Mouse (Mus musculus) myocyte (in vitro differentiated cells): ENCODE measurements around the gene Hnf4a. TPM values are rescaled to one million over a fixed set of nuclear protein-coding genes. Genes with fewer than 3 reads are reported as not detected.

Experiments used
- H3K27me3 ChIP-seq: one replicate; pipeline ENCODE4 v1.6.1; 2011; ENCODE audit not compliant: control insufficient read depth, insufficient read depth, insufficient read length
- H3K36me3 ChIP-seq: one replicate; pipeline ENCODE4 v1.6.1; 2011; ENCODE audit not compliant: control insufficient read depth, insufficient read depth
- H3K4me2 ChIP-seq: one replicate; pipeline ENCODE4 v1.6.1; 2011; ENCODE audit warnings: low read depth, control low read depth
- H3K4me3 ChIP-seq: one replicate; pipeline ENCODE4 v1.5.1; 2011; ENCODE audit warnings: mild to moderate bottlenecking, control low read depth, moderate library complexity
- H3K79me2 ChIP-seq: one replicate; pipeline ENCODE4 v1.6.1; 2011; ENCODE audit not compliant: control insufficient read depth, insufficient read depth
- H3ac ChIP-seq: one replicate; pipeline ENCODE4 v1.6.1; 2011; ENCODE audit not compliant: control insufficient read depth, insufficient read length
- CEBPB ChIP-seq: IDR thresholded peaks from 2 replicates; pipeline ENCODE4 v1.6.1; 2011; ENCODE audit warnings: mild to moderate bottlenecking, moderate library complexity; ENCODE audit not compliant: poor library complexity, insufficient read depth, severe bottlenecking
- E2F4 ChIP-seq: IDR thresholded peaks from one replicate; pipeline ENCODE4 v1.6.1; 2011; ENCODE audit warnings: mild to moderate bottlenecking, control low read depth, moderate library complexity; ENCODE audit not compliant: insufficient read depth
- MAX ChIP-seq: IDR thresholded peaks from one replicate; pipeline ENCODE4 v1.6.1; 2011; ENCODE audit warnings: low read depth, mild to moderate bottlenecking, control low read depth
- MYOD1 ChIP-seq, 3 experiments: IDR thresholded peaks; one replicate each; pipeline ENCODE4 v1.6.1; 2011; ENCODE audit warnings: control low read depth in 2 of 3, low read depth in 2 of 3, mild to moderate bottlenecking in 2 of 3, moderate library complexity in 1 of 3; ENCODE audit not compliant: insufficient read length in 2 of 3, control insufficient read depth in 1 of 3
- MYOG ChIP-seq, 3 experiments: IDR thresholded peaks; one replicate each; pipeline ENCODE4 v1.6.1; 2011; ENCODE audit warnings: control low read depth in 2 of 3, low read depth in 2 of 3, mild to moderate bottlenecking in 2 of 3; ENCODE audit not compliant: insufficient read length in 2 of 3, control insufficient read depth in 1 of 3, insufficient read depth in 1 of 3
- POLR2A ChIP-seq: IDR thresholded peaks from one replicate; pipeline ENCODE4 v1.6.1; 2011; ENCODE audit warnings: low read depth, mild to moderate bottlenecking, control low read depth, moderate library complexity; ENCODE audit not compliant: insufficient read length
- POLR2AphosphoS2 ChIP-seq: IDR thresholded peaks from one replicate; pipeline ENCODE4 v1.6.1; 2011; ENCODE audit warnings: low read depth, control low read depth; ENCODE audit not compliant: insufficient read length
- REST ChIP-seq: IDR thresholded peaks from one replicate; pipeline ENCODE4 v1.6.1; 2011; ENCODE audit warnings: mild to moderate bottlenecking, control low read depth, moderate library complexity; ENCODE audit not compliant: insufficient read depth, insufficient read length
- SRF ChIP-seq: IDR thresholded peaks from one replicate; pipeline ENCODE4 v1.6.1; 2011; ENCODE audit warnings: low read depth; ENCODE audit not compliant: control insufficient read depth, insufficient read length
- TCF12 ChIP-seq: IDR thresholded peaks from one replicate; pipeline ENCODE4 v1.6.1; 2011; ENCODE audit warnings: mild to moderate bottlenecking, control low read depth; ENCODE audit not compliant: poor library complexity, insufficient read depth, severe bottlenecking
- TCF3 ChIP-seq: IDR thresholded peaks from one replicate; pipeline ENCODE4 v1.6.1; 2011; ENCODE audit warnings: low read depth, control low read depth; ENCODE audit not compliant: insufficient read length
- USF1 ChIP-seq: IDR thresholded peaks from one replicate; pipeline ENCODE4 v1.6.1; 2011; ENCODE audit warnings: low read depth, mild to moderate bottlenecking, control low read depth, moderate library complexity
- polyA plus RNA-seq: library from polyadenylated mRNA; unstranded; fragments of >200 nt; fragmentation: generic; extraction: Trizol; gene quantifications from one replicate; pipeline ENCODE4 v1.2.1, GENCODE M21; 2012; ENCODE audit warnings: missing spikeins

Hnf4a gene
- polyA plus RNA-seq, 1 experiment: not detected

DNA sequence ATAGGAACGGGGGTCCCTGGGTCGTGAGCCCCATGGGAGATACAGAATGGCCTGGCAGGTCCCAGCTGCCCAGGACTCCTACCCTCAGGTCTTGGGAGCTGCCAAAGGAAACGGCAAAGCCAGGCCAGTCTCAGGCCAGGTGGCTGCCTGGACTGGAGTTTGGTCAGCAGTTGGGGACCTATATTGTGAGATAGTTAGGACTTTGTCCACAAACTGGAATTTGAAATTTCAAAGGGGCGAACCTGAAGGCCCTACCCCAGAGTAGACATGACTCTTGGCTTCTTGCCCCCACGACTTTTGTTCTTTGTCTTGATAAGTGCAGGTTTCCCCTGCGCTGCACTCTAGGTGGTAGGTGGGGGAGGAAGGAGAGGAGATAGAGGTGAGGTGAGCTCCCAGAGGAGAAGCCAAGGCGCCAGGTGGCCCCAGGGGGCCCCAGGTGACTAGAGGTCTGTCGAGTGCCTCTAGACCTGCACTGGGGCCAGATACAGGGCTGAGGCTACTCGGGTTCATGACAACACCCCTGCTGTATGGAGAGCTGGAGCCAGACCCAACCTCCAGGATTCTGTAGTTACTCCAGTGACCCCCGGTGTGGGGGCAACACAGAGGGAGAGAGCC lies 35.1 kb downstream of the Hnf4a start:
- no peak for TF ChIP-seq MYOG (IDR thresholded peaks at IDR 0.05; ENCODE audit: control insufficient read depth in 1 of 3, insufficient read depth in 1 of 3, insufficient read length in 2 of 3, low read depth in 2 of 3)
- TF ChIP-seq CEBPB: no peak
- TF ChIP-seq MYOD1 (IDR thresholded peaks at IDR 0.05; ENCODE audit: control insufficient read depth in 1 of 3, insufficient read length in 2 of 3, low read depth in 2 of 3): no peak
- no peak for TF ChIP-seq E2F4
- no peak for TF ChIP-seq SRF
- TF ChIP-seq TCF12: no peak
- Histone ChIP-seq H3K4me2 (no peak overlapping the region), H3K79me2 (no peaks in the 10 kb centered on the region), H3K27me3 (peaks cover 72% of the 10 kb centered on the region), H3ac (no peak overlapping the region), H3K4me3 (no peak overlapping the region), H3K36me3 (no peaks in the 10 kb centered on the region)

DNA sequence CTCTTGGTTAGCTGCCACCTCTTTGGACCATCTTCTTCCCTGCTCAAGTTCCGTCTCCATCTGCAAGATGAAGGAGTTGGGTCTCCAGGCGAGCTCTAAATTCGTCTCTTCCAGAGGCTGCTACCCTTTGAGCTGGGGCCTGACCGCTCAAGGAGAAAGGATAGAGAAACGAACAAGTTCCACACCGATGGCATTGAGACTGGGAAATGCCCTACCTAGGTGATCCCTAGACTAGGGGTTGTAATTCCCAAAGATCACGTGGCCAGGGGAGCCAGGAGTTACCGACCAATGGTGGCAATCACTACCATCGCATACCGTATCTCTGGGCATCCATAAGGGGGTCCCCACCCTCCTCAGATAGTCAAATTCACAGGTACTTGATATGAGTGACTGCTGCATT lies 36.1 kb downstream of the Hnf4a start:
- no peaks in the 10 kb centered on the region for H3K36me3 ChIP-seq
- no peak overlapping the region for H3K4me3 ChIP-seq
- H3K79me2 ChIP-seq: no peaks in the 10 kb centered on the region
- no peak overlapping the region for H3ac ChIP-seq
- peaks cover 73% of the 10 kb centered on the region for H3K27me3 ChIP-seq
- no peak for TF ChIP-seq SRF
- no peak for TF ChIP-seq USF1
- no peak for TF ChIP-seq MYOG (IDR thresholded peaks at IDR 0.05; ENCODE audit: control insufficient read depth in 1 of 3, insufficient read depth in 1 of 3, insufficient read length in 2 of 3, low read depth in 2 of 3)
- no peak for TF ChIP-seq POLR2AphosphoS2
- TF ChIP-seq CEBPB: no peak
- TF ChIP-seq TCF12: no peak
- TF ChIP-seq REST: no peak
- no peak for TF ChIP-seq MAX
- TF ChIP-seq TCF3: no peak
- no peak for TF ChIP-seq MYOD1 (IDR thresholded peaks at IDR 0.05; ENCODE audit: control insufficient read depth in 1 of 3, insufficient read length in 2 of 3, low read depth in 2 of 3)
- no peak for TF ChIP-seq POLR2A
- no peak for TF ChIP-seq E2F4
- no peak overlapping the region for H3K4me2 ChIP-seq

DNA sequence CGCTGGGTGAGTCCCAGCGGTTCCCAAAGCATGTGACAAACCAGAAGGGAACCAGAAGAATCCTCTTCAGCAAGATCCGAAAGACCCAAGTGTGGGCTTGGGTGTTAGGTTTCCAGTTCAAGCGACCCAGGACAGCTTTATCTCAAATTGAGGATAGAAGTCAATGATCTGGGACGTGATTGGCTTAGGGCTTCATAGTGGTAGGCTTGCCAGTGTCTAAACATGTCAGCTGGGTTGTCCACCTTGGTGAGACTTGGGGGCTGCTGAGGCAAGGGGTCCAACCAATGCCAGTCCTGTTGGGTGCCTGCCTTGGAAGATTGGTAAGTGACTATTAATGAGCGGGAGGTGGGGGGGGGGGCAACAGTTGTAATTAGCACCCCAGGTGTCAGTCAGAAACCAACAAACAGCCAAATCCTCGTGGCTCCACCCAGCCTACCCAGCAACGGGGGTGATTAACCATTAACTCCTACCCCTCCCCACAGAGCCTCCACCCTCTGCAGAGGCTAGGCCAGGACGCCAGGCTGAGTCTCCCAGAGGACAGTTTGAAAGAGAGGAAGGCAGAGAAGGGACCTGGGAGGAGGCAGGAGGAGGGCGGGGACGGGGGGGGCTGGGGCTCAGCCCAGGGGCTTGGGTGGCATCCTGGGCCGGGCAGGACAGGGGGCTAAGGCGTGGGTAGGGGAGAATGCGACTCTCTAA lies 40.2 kb downstream of the Hnf4a start:
- H3K4me2 ChIP-seq: no peak overlapping the region
- TF ChIP-seq TCF12: no peak
- TF ChIP-seq TCF3: no peak
- TF ChIP-seq SRF: no peak
- no peak for TF ChIP-seq MYOD1 (IDR thresholded peaks at IDR 0.05; ENCODE audit: control insufficient read depth in 1 of 3, insufficient read length in 2 of 3, low read depth in 2 of 3)
- TF ChIP-seq E2F4: no peak
- no peak for TF ChIP-seq REST
- TF ChIP-seq POLR2AphosphoS2: no peak
- TF ChIP-seq MAX: no peak
- TF ChIP-seq POLR2A: no peak
- TF ChIP-seq USF1: no peak
- TF ChIP-seq MYOG (IDR thresholded peaks at IDR 0.05; ENCODE audit: control insufficient read depth in 1 of 3, insufficient read depth in 1 of 3, insufficient read length in 2 of 3, low read depth in 2 of 3): no peak
- no peak overlapping the region for H3ac ChIP-seq
- peaks cover 51% of the 10 kb centered on the region for H3K27me3 ChIP-seq
- H3K4me3 ChIP-seq: no peak overlapping the region
- no peaks in the 10 kb centered on the region for H3K36me3 ChIP-seq
- H3K79me2 ChIP-seq: no peaks in the 10 kb centered on the region

DNA sequence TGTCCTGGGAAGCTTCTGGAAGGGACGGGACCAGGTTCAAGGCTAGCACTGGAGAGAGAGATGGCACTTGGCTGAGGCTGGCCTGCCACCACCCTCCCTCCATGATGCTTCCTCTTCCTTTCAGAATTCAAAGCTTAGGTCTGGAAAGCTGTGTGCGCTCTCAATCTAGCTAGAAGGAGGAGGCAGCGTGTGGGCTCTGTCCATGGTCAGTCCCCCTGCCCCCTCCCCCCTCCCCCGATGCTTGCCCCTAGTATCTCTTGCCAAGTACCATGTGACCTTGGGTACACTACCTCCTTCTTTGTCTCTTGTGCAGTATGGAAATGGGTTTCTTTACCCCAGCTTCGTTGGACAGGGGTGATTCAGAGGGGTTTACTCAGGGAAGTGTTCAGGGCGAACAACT lies 42.2 kb downstream of the Hnf4a start:
- H3K79me2 ChIP-seq: no peaks in the 10 kb centered on the region
- no peak overlapping the region for H3K4me2 ChIP-seq
- peaks cover 30% of the 10 kb centered on the region for H3K27me3 ChIP-seq
- no peak for TF ChIP-seq E2F4
- TF ChIP-seq TCF12: no peak
- TF ChIP-seq POLR2A: no peak
- TF ChIP-seq USF1: no peak
- TF ChIP-seq TCF3: no peak
- no peak for TF ChIP-seq MYOG (IDR thresholded peaks at IDR 0.05; ENCODE audit: control insufficient read depth in 1 of 3, insufficient read depth in 1 of 3, insufficient read length in 2 of 3, low read depth in 2 of 3)
- TF ChIP-seq SRF: no peak
- TF ChIP-seq MAX: no peak
- TF ChIP-seq CEBPB: no peak
- TF ChIP-seq MYOD1 (IDR thresholded peaks at IDR 0.05; ENCODE audit: control insufficient read depth in 1 of 3, insufficient read length in 2 of 3, low read depth in 2 of 3): no peak
- no peak for TF ChIP-seq REST
- no peak for TF ChIP-seq POLR2AphosphoS2
- no peak overlapping the region for H3K4me3 ChIP-seq
- no peak overlapping the region for H3ac ChIP-seq
- H3K36me3 ChIP-seq: no peaks in the 10 kb centered on the region

DNA sequence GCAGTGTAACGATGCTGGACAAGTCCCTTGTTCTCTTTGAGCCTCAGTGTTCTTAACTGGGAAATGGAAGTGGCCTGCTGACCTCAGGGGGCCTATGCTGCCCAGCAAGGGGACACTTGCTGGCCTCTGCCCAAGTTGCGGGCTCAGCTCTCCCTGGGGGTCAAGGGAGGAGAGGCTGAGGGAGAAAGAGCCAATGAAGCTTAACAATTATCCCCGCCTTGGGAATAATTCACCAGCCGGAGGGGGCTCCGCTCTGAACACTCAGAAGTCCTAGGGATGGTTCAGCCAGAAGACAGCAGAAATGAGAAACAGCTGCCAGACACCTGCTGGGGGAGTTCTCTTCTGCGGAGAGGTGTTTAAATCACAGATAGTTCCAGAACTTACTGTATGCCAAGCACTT lies 43.2 kb downstream of the Hnf4a start:
- Histone ChIP-seq H3K4me2 (no peak overlapping the region), H3K27me3 (peaks cover 23% of the 10 kb centered on the region), H3ac (no peak overlapping the region), H3K4me3 (no peak overlapping the region), H3K79me2 (no peaks in the 10 kb centered on the region), H3K36me3 (no peaks in the 10 kb centered on the region)
- TF ChIP-seq TCF3 (no peak), USF1 (no peak), POLR2A (no peak), MYOD1 (IDR thresholded peaks at IDR 0.05; ENCODE audit: control insufficient read depth in 1 of 3, insufficient read length in 2 of 3, low read depth in 2 of 3) (no peak), REST (no peak)
